Mouse (Mus musculus): ENCODE data around the gene Dpf1. TPM values are rescaled to one million over a fixed set of nuclear protein-coding genes. Genes with fewer than 3 reads are reported as not detected.

Gene Dpf1
- polyA plus RNA-seq, 1 experiment from 2014 or later, result 5.5 TPM

GRCm38 (mm10) chr7:29352246-29352645 lies 48.5 kb downstream of the Dpf1 start:
- ATAC-seq (ENCODE audit: low FRiP score, low TSS enrichment), result no peak

DNA sequence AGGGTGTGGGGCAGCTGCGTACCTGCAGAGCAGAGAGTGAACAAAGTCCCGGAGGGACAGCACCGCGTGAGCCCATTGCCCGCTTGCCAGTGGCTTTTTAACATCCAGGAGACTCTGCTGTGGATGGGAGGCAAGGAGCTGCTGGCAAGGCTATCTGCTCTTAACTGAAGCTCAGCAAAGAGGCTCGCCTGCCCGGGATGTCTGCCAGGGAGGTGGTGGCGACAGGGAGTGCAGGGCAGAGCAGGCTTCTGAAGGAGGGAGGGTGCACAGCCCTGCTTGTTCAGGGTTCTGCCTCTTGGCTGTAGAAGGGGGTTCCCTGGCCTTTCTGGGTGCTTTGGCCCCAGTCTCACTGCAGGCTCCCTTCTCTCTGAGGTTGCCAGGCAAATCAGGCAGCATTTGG lies 50.4 kb downstream of the Dpf1 start:
- Histone ChIP-seq H3K27ac (ENCODE audit: low read depth, low read length) (no peak overlapping the region), H3K9ac (ENCODE audit: low read depth, low read length) (no peak overlapping the region), H3K36me3 (ENCODE audit: control insufficient read depth, insufficient read depth, low read length) (peaks cover 22% of the 10 kb centered on the region; the same call in 1 of the 2 replicates), H3K27me3 (ENCODE audit: control insufficient read depth, insufficient read depth, low read length) (no peaks in the 10 kb centered on the region), H3K4me1 (ENCODE audit: control insufficient read depth, insufficient read depth, low read length) (no peaks in the 10 kb centered on the region), H3K9me3 (ENCODE audit: control insufficient read depth, low read length) (no peaks in the 10 kb centered on the region), H3K4me2 (replicated peaks; ENCODE audit: low read depth, low read length) (no peak overlapping the region), H3K4me3 (ENCODE audit: low read length) (no peak overlapping the region)
- no peak for ATAC-seq (ENCODE audit: low FRiP score, low TSS enrichment)
- WGBS, result 91% methylated on average over 8 of the region's 8 CpGs

More at GRCm38 (mm10) chr7:29352246-29352645, 48.5 kb downstream of the Dpf1 start:
- H3K9ac ChIP-seq (ENCODE audit: low read depth, low read length), result no peak overlapping the region
- no peaks in the 10 kb centered on the region for H3K27me3 ChIP-seq (ENCODE audit: control insufficient read depth, insufficient read depth, low read length)
- 91% methylated on average over 8 of the region's 8 CpGs for WGBS
- H3K4me1 ChIP-seq (ENCODE audit: control insufficient read depth, insufficient read depth, low read length), result no peaks in the 10 kb centered on the region
- no peak overlapping the region for H3K4me2 ChIP-seq (replicated peaks; ENCODE audit: low read depth, low read length)
- no peak overlapping the region for H3K4me3 ChIP-seq (ENCODE audit: low read length)
- H3K36me3 ChIP-seq (ENCODE audit: control insufficient read depth, insufficient read depth, low read length), result peaks cover 35% of the 10 kb centered on the region; the same call in 1 of the 2 replicates
- H3K9me3 ChIP-seq (ENCODE audit: control insufficient read depth, low read length), result no peaks in the 10 kb centered on the region
- H3K27ac ChIP-seq (ENCODE audit: low read depth, low read length), result no peak overlapping the region

- Histone ChIP-seq H3K4me2 (replicated peaks; ENCODE audit: low read depth, low read length) (no peak overlapping the region), H3K9me3 (ENCODE audit: control insufficient read depth, low read length) (no peaks in the 10 kb centered on the region), H3K9ac (ENCODE audit: low read depth, low read length) (no peak overlapping the region), H3K4me1 (ENCODE audit: control insufficient read depth, insufficient read depth, low read length) (no peaks in the 10 kb centered on the region), H3K27me3 (ENCODE audit: control insufficient read depth, insufficient read depth, low read length) (no peaks in the 10 kb centered on the region), H3K27ac (ENCODE audit: low read depth, low read length) (no peak overlapping the region), H3K36me3 (ENCODE audit: control insufficient read depth, insufficient read depth, low read length) (peaks cover 17% of the 10 kb centered on the region; the same call in 1 of the 2 replicates), H3K4me3 (ENCODE audit: low read length) (no peak overlapping the region)
- no peak for ATAC-seq (ENCODE audit: low FRiP score, low TSS enrichment)
- 84% methylated on average over 7 of the region's 8 CpGs for WGBS
Observed at GRCm38 (mm10) chr7:29355406-29355805, 51.7 kb downstream of the Dpf1 start.

DNA sequence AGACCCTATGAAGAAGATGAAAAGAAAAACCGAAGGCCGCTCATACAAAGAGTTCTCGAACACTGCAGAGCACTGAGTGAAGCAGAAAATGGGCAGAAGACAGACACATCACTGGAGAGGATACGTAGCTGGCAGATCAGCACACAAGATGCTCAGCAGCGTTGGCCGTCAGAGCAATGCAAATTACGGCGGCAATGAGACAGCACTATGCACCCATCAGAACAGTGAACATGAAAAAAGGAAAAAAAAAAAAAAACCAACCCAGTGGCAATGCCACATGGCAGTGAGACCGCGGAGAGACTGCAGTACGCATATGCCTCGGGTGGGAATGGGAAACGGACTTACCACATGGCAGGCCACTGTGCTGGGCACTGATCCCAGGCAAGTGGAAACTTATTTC lies 57.7 kb downstream of the Dpf1 start:
- 96% methylated on average over 13 of the region's 13 CpGs for WGBS

DNA sequence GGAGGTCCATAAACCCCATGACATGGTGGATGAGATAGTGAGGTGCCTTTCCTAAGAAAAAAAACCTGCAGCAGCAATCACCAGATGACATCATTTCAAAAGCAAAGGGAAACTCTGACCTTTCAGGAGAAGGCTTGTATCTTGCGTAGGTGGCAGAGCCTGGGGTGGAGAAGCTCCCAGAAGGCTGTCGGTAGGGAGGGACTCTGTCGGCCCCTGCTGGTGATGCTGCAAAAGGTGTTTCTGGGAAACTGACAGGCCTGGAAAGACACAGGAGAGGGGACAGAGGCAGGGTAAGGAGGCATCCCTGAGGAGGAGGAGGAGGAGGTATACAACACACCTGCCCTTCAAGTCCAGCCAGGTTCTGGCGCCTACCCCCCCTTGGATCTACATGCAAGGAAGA lies 60.3 kb downstream of the Dpf1 start:
- no peak overlapping the region for H3K9ac ChIP-seq (ENCODE audit: low read depth, low read length)
- peak; percentile 55; the same call in 1 of the 2 replicates for ATAC-seq (ENCODE audit: low FRiP score, low TSS enrichment)
- H3K4me3 ChIP-seq (ENCODE audit: low read length), result no peak overlapping the region
- H3K4me1 ChIP-seq (ENCODE audit: control insufficient read depth, insufficient read depth, low read length), result no peaks in the 10 kb centered on the region
- 26% methylated on average over 4 of the region's 4 CpGs for WGBS
- H3K27me3 ChIP-seq (ENCODE audit: control insufficient read depth, insufficient read depth, low read length), result no peaks in the 10 kb centered on the region
- no peaks in the 10 kb centered on the region for H3K9me3 ChIP-seq (ENCODE audit: control insufficient read depth, low read length)
- H3K4me2 ChIP-seq (replicated peaks; ENCODE audit: low read depth, low read length), result no peak overlapping the region
- peaks cover 3% of the 10 kb centered on the region; the same call in 1 of the 2 replicates for H3K36me3 ChIP-seq (ENCODE audit: control insufficient read depth, insufficient read depth, low read length)
- no peak overlapping the region for H3K27ac ChIP-seq (ENCODE audit: low read depth, low read length)

More for the DNA sequence above, 57.7 kb downstream of the Dpf1 start:
- no peak overlapping the region for H3K9ac ChIP-seq (ENCODE audit: low read depth, low read length)
- no peak overlapping the region for H3K27ac ChIP-seq (ENCODE audit: low read depth, low read length)
- no peaks in the 10 kb centered on the region for H3K9me3 ChIP-seq (ENCODE audit: control insufficient read depth, low read length)
- H3K4me2 ChIP-seq (replicated peaks; ENCODE audit: low read depth, low read length), result no peak overlapping the region
- H3K27me3 ChIP-seq (ENCODE audit: control insufficient read depth, insufficient read depth, low read length), result no peaks in the 10 kb centered on the region
- no peak for ATAC-seq (ENCODE audit: low FRiP score, low TSS enrichment)
- H3K4me3 ChIP-seq (ENCODE audit: low read length), result no peak overlapping the region
- peaks cover 6% of the 10 kb centered on the region; the same call in 1 of the 2 replicates for H3K36me3 ChIP-seq (ENCODE audit: control insufficient read depth, insufficient read depth, low read length)
- H3K4me1 ChIP-seq (ENCODE audit: control insufficient read depth, insufficient read depth, low read length), result no peaks in the 10 kb centered on the region

GRCm38 (mm10) chr7:29367166-29368003 lies 63.6 kb downstream of the Dpf1 start:
- Histone ChIP-seq H3K36me3 (ENCODE audit: control insufficient read depth, insufficient read depth, low read length) (peaks cover 13% of the 10 kb centered on the region; the same call in 1 of the 2 replicates), H3K27me3 (ENCODE audit: control insufficient read depth, insufficient read depth, low read length) (no peaks in the 10 kb centered on the region), H3K9me3 (ENCODE audit: control insufficient read depth, low read length) (no peaks in the 10 kb centered on the region), H3K9ac (ENCODE audit: low read depth, low read length) (no peak overlapping the region), H3K4me2 (replicated peaks; ENCODE audit: low read depth, low read length) (no peak overlapping the region), H3K27ac (ENCODE audit: low read depth, low read length) (no peak overlapping the region), H3K4me3 (ENCODE audit: low read length) (no peak overlapping the region), H3K4me1 (ENCODE audit: control insufficient read depth, insufficient read depth, low read length) (no peaks in the 10 kb centered on the region)
- no peak for ATAC-seq (ENCODE audit: low FRiP score, low TSS enrichment)
- 77% methylated on average over 13 of the region's 13 CpGs for WGBS

Other genes with a start within 250 kb of the Dpf1 start
- 1.1 TPM in 2 replicates for gene Ryr1, start 178.8 kb upstream of the Dpf1 start, polyA plus RNA-seq (2014; fragmentation: Nextera tagmentation; extraction: Ambion mirVana)
- 0.68 and 1.1 TPM in 2 replicates for gene Rasgrp4, start 169.1 kb upstream of the Dpf1 start, polyA plus RNA-seq (2014; fragmentation: Nextera tagmentation; extraction: Ambion mirVana)
- gene Fam98c, start 147.7 kb upstream of the Dpf1 start, polyA plus RNA-seq (2014; fragmentation: Nextera tagmentation; extraction: Ambion mirVana), result 12.2 and 13.9 TPM in 2 replicates
- 0.47 and 0.91 TPM in 2 replicates for gene Ggn, start 133.7 kb upstream of the Dpf1 start, polyA plus RNA-seq (2014; fragmentation: Nextera tagmentation; extraction: Ambion mirVana)
- gene Spred3, start 133.5 kb upstream of the Dpf1 start, polyA plus RNA-seq (2014; fragmentation: Nextera tagmentation; extraction: Ambion mirVana), result 6.0 and 6.4 TPM in 2 replicates
- gene Psmd8, start 123.2 kb upstream of the Dpf1 start, polyA plus RNA-seq (2014; fragmentation: Nextera tagmentation; extraction: Ambion mirVana), result 281 and 283 TPM in 2 replicates
- 0.61 and 0.97 TPM in 2 replicates for gene Catsperg1, start 89.9 kb upstream of the Dpf1 start, polyA plus RNA-seq (2014; fragmentation: Nextera tagmentation; extraction: Ambion mirVana)
- gene Kcnk6, start 71.4 kb upstream of the Dpf1 start, polyA plus RNA-seq (2014; fragmentation: Nextera tagmentation; extraction: Ambion mirVana), result 0.62 and 1.0 TPM in 2 replicates
- 120 and 132 TPM in 2 replicates for gene Yif1b, start 65.6 kb upstream of the Dpf1 start, polyA plus RNA-seq (2014; fragmentation: Nextera tagmentation; extraction: Ambion mirVana)
- gene 2200002D01Rik, start 55.5 kb upstream of the Dpf1 start, polyA plus RNA-seq (2014; fragmentation: Nextera tagmentation; extraction: Ambion mirVana), result 5.2 and 8.3 TPM in 2 replicates
- 198 and 239 TPM in 2 replicates for gene Spint2, start 22.0 kb upstream of the Dpf1 start, polyA plus RNA-seq (2014; fragmentation: Nextera tagmentation; extraction: Ambion mirVana)
- 19.3 and 27.7 TPM in 2 replicates for gene Ppp1r14a, start 14.6 kb upstream of the Dpf1 start, polyA plus RNA-seq (2014; fragmentation: Nextera tagmentation; extraction: Ambion mirVana)
- 9.5 and 17.4 TPM in 2 replicates for gene Sipa1l3, start 214.7 kb downstream of the Dpf1 start, polyA plus RNA-seq (2014; fragmentation: Nextera tagmentation; extraction: Ambion mirVana)